Mouse (Mus musculus) brain, embryonic 14.5 days (tissue): ENCODE data around the gene Fanci.

Source experiments
- CTCF ChIP-seq: fragments of 200-500 bp; IDR thresholded peaks from 2 replicates; pipeline ENCODE4 v1.5.1; 2012; ENCODE audit warnings: inconsistent platforms, mild to moderate bottlenecking, moderate library complexity, borderline replicate concordance; ENCODE audit not compliant: insufficient read depth, insufficient read length; ENCODE audit errors: extremely low read depth
- POLR2A ChIP-seq: fragments of 200-500 bp; IDR thresholded peaks from 2 replicates; pipeline ENCODE4 v1.6.1; 2012; ENCODE audit warnings: mild to moderate bottlenecking, inconsistent platforms, borderline replicate concordance; ENCODE audit not compliant: poor library complexity, insufficient read depth, insufficient read length, severe bottlenecking; ENCODE audit errors: extremely low read depth

GRCm38 (mm10) chr7:79464776-79465420, 73.2 kb downstream of the Fanci start:
- TF ChIP-seq CTCF (no peak), POLR2A (no peak)
